Mouse (Mus musculus) v-Abl transformed pro-B cells (cell line): ENCODE measurements around the gene Tpo.

ENCODE experiments used
- in situ Hi-C, 2 experiments: fragments of 400-800 bp; cut with MboI; formaldehyde crosslinking; loops; one replicate each; pipeline ENCODE4 v1.15.1; 2025; ENCODE audit not compliant: unreplicated experiment in 2 of 2

The Tpo gene

GRCm38 (mm10) chr12:30083971-30084370 lies 48.5 kb downstream of the Tpo start:
- in situ Hi-C loops, result no loop called here

- in situ Hi-C loops, result no loop called here
These were observed 55.4 kb downstream of the Tpo start for GRCm38 (mm10) chr12:30077056-30077455.

DNA sequence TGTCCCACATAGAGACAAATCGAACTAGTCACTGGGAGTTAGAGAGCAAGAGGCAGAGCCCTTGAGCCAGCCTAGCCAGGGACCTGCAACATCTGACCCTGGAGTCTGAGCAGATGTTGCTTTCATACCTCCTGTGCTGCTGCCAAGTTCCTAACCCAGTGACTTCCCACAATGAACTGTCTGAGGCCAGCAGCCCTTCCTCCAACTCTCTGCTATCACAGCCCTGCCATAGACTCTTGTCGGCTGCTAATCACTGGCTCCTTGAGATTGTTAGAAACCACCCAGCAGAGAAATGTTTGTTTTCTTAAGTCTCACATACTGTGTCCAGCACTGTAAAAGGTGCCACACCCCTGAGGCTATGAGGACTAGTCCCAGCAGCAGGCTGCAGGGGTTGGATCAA lies 56.1 kb downstream of the Tpo start:
- in situ Hi-C loops, result no loop called here

GRCm38 (mm10) chr12:30069321-30069720 lies 63.1 kb downstream of the Tpo start:
- in situ Hi-C loops, result no loop called here

DNA sequence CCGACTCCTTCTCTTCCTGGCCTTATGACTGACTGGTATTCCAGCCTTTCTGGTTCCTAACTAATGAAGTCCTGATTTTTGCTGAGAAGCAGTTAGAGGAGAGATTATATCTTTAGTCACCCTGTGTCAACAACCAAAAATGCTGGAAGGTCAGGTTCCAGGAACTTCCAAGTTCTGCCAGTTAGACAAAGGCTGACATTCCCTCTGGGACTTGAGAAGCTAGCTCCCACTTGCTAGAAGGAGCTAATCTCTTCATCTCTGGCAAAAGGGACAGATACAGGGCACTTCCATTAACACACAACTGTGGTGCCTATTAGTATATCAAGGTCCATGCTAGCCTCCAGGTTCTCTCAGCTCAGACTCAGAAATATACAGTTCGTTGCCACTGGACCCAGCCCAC lies 64.6 kb downstream of the Tpo start:
- in situ Hi-C loops, result no loop called here

DNA sequence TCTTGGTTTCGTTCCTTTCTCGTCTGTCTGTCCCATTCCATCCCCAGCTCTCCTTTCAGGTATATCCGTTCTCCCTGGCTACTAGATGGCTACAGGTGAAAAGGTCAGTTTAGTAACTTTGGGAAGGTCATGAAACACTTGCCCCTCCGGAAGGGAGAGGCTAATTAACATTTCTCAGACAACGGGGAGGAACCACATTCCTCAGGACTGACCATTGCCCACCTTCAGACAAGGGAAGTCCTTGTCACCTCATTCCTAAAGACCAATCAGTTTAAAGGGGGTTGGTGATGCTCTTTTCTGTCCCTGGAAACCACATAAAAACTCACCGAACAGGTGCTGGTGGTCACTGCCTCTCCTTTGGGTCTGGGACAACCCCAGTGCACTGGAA lies 70.3 kb downstream of the Tpo start:
- in situ Hi-C loops, result no loop called here

- in situ Hi-C loops, result no loop called here
These were observed 70.8 kb downstream of the Tpo start for GRCm38 (mm10) chr12:30061503-30062117.

- in situ Hi-C loops, result loop anchor here (10.0 kb wide), 2 partner anchors 517 to 947 kb away; no protein-coding TSS in a partner anchor
These were observed 74.4 kb downstream of the Tpo start for GRCm38 (mm10) chr12:30058044-30058443.

DNA sequence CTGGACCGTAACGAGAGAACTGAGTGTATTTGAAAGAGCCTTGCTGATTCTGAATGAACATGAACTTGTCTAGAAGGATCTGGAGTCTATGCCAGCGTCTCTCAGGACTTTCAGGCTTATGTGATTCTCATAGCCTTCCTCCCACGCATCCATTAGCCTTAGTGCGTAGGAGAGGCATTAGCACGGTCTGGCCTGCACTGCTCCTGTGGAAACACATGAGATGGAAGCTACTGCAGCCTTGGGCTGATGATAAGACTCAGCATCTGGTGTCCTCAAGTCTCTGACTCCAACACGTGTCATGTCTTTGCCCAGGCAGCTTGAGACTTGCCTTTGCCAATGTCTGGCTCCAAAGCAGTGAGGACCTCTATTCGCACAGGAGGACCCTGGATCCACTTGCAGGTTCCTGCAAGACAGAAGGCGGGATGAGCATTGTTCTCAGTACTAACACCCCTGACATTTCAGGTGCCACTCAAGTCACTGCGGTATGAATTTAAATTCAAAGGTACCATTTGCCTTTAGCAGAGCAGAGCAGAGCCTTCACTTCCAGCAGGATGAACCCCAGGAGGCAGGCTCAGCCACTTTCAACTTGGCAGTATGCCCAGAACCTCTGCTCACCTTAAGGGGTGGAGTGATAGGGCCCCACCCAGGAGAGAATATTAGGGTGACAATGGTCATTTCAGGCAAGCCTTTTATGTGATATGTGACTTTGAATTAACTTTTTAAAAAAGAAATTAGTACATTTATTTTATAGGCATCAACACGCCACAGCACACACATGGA lies 77.5 kb downstream of the Tpo start:
- in situ Hi-C loops, result loop anchor here (5.0 to 10.0 kb wide), 3 partner anchors 520 to 950 kb away; no protein-coding TSS in a partner anchor

DNA sequence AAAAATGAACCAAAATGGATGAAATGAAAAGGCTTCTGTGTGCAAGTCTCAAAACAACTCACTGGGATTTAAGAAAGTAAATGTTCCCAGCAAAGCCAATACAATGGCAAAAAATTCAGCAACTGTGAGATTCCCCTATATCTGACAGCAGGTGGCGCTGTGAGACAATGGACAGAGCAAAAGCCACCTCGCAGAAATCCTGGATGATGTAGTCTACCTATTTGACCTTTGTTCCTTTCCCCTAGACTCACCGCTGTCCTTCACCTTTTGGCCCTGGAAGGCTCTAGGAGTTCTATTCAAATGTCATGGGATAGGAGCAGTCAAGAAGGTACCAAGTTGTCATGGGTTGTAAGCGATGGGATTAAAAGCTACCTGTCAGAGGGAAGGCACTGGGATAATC lies 82.2 kb downstream of the Tpo start:
- in situ Hi-C loops, result loop anchor here (5.0 to 10.0 kb wide), 3 partner anchors 525 to 955 kb away; no protein-coding TSS in a partner anchor

DNA sequence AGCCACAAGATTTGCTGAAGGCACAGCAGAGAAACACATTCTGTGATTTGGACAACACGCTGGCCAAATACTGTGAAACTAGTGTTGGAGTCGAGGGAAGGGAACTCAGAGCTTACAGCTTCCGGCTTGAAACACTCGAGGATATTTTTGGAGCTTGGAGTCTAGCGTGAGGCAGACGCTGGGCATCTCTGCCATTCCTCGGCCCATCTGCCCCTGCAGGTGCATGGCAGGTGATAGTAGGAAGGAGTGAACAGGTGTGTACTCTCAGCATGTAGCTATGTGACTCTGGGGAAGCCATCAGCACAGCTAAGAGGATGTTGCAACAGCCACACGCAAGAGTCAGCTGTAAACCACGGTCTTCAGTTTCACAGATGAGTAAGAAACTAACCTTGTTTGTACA lies 82.6 kb downstream of the Tpo start:
- in situ Hi-C loops, result loop anchor here (5.0 to 25.0 kb wide), 6 partner anchors 522 to 1463 kb away; partner anchors contain the start of genes Alkal2 (in 1 of the 2) and Allc (in 1 of the 2)

- in situ Hi-C loops, result loop anchor here (5.0 to 25.0 kb wide), 3 partner anchors 523 to 1462 kb away; partner anchors contain the start of genes Alkal2 (in 1 of the 2) and Allc (in 1 of the 2)
These were observed 83.6 kb downstream of the Tpo start for GRCm38 (mm10) chr12:30048848-30049247.

- in situ Hi-C loops, result loop anchor here (25.0 kb wide), 2 partner anchors 847 to 1453 kb away; partner anchors contain the start of genes Alkal2 (in 1 of the 2) and Allc (in 1 of the 2)
These were observed 92.3 kb downstream of the Tpo start for GRCm38 (mm10) chr12:30040150-30040549.

DNA sequence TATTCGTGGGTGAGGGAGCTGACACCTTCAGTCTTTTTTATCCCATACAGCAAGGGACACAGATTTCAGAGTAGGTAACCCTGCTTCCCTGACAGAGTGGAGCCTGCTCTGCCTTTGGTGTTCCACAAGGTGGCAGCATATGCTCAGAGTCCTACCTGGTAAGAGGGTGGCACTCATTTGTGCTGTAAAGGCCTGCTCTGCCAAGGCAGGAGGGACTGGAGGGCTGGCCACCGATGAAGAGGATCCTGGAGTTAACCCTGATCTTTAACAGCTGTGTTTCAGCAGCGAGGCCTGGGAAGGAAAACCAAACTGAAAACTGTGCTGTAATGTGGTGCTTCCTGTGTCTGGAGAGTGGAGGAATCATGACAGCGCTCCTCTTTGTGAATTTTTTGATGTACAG lies 92.9 kb downstream of the Tpo start:
- in situ Hi-C loops, result loop anchor here (5.0 to 25.0 kb wide), 4 partner anchors 112 to 1455 kb away; partner anchors contain the start of genes Allc (in 2 of the 2) and Alkal2 (in 1 of the 2)

GRCm38 (mm10) chr12:30036569-30037055 lies 95.8 kb downstream of the Tpo start:
- in situ Hi-C loops, result loop anchor here (5.0 to 25.0 kb wide), 4 partner anchors 109 to 1452 kb away; partner anchors contain the start of genes Allc (in 2 of the 2) and Alkal2 (in 1 of the 2)

DNA sequence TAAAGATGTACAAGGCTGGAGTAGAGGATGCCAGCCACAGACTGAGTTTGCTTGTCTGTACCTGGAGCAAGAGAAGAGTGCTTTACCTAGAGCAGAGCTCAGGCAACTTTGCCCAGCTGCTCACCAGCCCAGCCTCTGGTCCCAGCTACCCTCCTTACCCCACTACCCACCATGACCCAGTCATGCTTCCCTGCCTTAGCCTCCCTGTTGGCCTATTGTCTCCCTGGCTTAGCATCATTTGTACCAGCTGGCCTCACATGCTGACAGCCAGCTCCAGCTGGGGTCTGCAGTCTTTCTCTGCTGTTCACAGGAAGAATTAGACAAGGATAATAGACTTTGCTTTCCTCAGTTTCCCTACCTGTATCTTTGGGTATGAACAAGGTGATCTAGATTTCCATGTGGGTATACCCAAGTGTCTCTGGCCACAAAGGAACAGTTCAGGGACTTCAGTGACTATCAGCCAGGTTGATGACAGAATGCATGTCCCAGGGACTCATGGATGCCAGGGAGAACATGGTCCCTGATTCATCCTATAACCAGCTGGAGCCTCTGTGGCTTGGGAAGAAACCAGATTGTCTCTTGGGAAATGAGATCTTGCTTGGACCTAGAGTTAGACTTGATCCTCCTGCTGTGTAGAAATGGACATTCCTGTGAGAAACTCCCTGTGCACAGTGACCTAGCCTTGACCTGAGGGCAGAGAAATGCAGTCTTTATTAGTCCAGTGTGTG lies 96.4 kb downstream of the Tpo start:
- in situ Hi-C loops, result loop anchor here (5.0 to 25.0 kb wide), 4 partner anchors 109 to 1451 kb away; partner anchors contain the start of genes Allc (in 2 of the 2) and Alkal2 (in 1 of the 2)

- in situ Hi-C loops, result loop anchor here (5.0 to 25.0 kb wide), 4 partner anchors 108 to 1451 kb away; partner anchors contain the start of genes Allc (in 2 of the 2) and Alkal2 (in 1 of the 2)
These were observed 97.0 kb downstream of the Tpo start for GRCm38 (mm10) chr12:30035406-30035805.

DNA sequence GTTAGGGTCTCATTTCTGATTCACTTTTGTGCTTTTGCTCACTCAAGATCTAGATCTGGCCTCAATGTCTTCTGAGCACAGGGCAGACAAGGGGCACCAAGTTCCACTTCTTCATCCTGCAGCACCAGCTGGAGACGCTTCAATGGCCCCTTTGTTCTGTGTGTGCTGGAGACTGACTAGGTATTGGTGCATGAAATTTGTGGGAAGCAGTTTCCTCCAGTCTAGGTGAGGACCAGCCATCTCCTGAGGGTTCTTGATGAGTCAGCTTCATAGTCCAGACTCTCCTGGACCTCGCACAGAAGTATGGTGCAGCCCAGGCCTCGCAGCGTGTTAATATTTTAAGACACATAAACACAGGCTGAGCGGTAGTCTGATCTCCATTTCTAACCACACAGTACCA lies 97.7 kb downstream of the Tpo start:
- in situ Hi-C loops, result loop anchor here (5.0 to 25.0 kb wide), 4 partner anchors 107 to 1450 kb away; partner anchors contain the start of genes Allc (in 2 of the 2) and Alkal2 (in 1 of the 2)

GRCm38 (mm10) chr12:30030571-30030970 lies 101.9 kb downstream of the Tpo start:
- in situ Hi-C loops, result loop anchor here (10.0 to 25.0 kb wide), 3 partner anchors 857 to 1446 kb away; partner anchors contain the start of genes Allc (in 2 of the 2) and Alkal2 (in 1 of the 2)

DNA sequence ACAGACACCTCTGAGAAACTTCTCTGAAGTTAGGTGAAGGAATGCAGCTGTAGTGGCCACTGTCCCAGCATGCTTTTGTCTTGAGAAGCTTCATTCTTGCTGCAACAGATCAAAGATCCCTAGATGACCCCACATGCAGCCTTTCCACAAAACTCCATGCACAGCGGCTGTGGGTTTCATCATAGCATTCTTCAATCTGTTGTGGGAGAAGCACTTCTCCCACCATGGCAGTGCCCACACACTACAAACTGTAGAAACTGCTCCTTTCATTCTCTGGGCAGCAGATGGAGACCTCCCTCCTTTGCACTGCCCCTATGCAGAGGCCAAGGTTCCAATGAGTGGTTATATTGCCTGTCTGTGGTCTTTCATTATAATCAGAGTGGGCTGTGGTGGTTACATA lies 103.3 kb downstream of the Tpo start:
- in situ Hi-C loops, result loop anchor here (25.0 kb wide), 2 partner anchors 858 to 1442 kb away; partner anchors contain the start of genes Alkal2 (in 1 of the 2) and Allc (in 1 of the 2)
